Mouse (Mus musculus): ENCODE results near the gene Hist1h2bp. TPM values are rescaled to one million over a fixed set of nuclear protein-coding genes. Genes with fewer than 3 reads are reported as not detected.

The Hist1h2bp gene
- total and polyA plus RNA-seq, 3 experiments = 0.60 to 510 (median 3.6) TPM

GRCm38 (mm10) chr13:21786189-21786898, 917 bp upstream of the Hist1h2bp start (continued):
- TF ChIP-seq SMC3 (IDR thresholded peaks at IDR 0.05; ENCODE audit: low read depth, low read length) (no peak), TCF12 (IDR thresholded peaks at IDR 0.05; ENCODE audit: low read depth, low read length) (no peak), ZKSCAN1 (IDR thresholded peaks at IDR 0.05; ENCODE audit: borderline replicate concordance, low read depth, low read length) (no peak), NELFE (IDR thresholded peaks at IDR 0.05; ENCODE audit: low read depth, low read length) (peak; percentile 79; the same call in 1 of the 2 replicates), MYC (IDR thresholded peaks at IDR 0.05; ENCODE audit: low read depth, low read length) (peak; percentile 59; the same call in 1 of the 2 replicates), ETS1 (conservative IDR thresholded peaks at IDR 0.05; ENCODE audit: low read depth, low read length) (no peak)

- peak overlapping the region; percentile 91 for H3K27ac ChIP-seq (ENCODE audit: insufficient read depth, low read depth)
- no peaks in the 10 kb centered on the region for H3K27me3 ChIP-seq (replicated peaks)
- dilution Hi-C loops (cut with MboI; ENCODE audit: extremely low pct_ligation_motif_present, extremely low pct_unique_long_range_greater_than_20kb, low sequenced_read_pairs) (no loop called here), in situ Hi-C loops (cut with MboI; ENCODE audit: low pct_ligation_motif_present, low pct_unique_long_range_greater_than_20kb, low sequenced_read_pairs) (no loop called here)
- DNase-seq (ENCODE audit: extremely low read depth) = peak; percentile 74
- H3K4me3 ChIP-seq (replicated peaks in 1 of 3; ENCODE audit: low read depth in 2 of 3, low read length in 2 of 3, poor library complexity in 1 of 3) = peak overlapping the region in 1 of 3 experiments; percentile 13
- no peaks in the 10 kb centered on the region for H3K79me2 ChIP-seq (replicated peaks; ENCODE audit: control insufficient read depth, extremely low read depth, insufficient read depth, poor library complexity, severe bottlenecking)
- no peaks in the 10 kb centered on the region for H3K9me3 ChIP-seq (replicated peaks; ENCODE audit: low read length)
- H3K4me2 ChIP-seq (ENCODE audit: insufficient read depth, low read depth, poor library complexity, severe bottlenecking) = peak overlapping the region; percentile 88
- peak; percentile 25; the same call in 1 of the 2 replicates for TF ChIP-seq MYC (IDR thresholded peaks at IDR 0.05; ENCODE audit: low read depth, low read length)
- peak; percentile 58; the same call in 1 of the 2 replicates for TF ChIP-seq NELFE (IDR thresholded peaks at IDR 0.05; ENCODE audit: low read depth, low read length)
- TF ChIP-seq MXI1 (IDR thresholded peaks at IDR 0.05; ENCODE audit: low read depth, low read length) = 0 out of 2 replicates have a peak, but pooled peaks have one; percentile 10
- TF ChIP-seq ZC3H11A (IDR thresholded peaks at IDR 0.05; ENCODE audit: low read depth, low read length) = no peak
- no peak for TF ChIP-seq PAX5 (IDR thresholded peaks at IDR 0.05; ENCODE audit: low read length)
- peak; percentile 79; the same call in 1 of the 2 replicates for TF ChIP-seq UBTF (IDR thresholded peaks at IDR 0.05; ENCODE audit: low read depth, low read length)
- TF ChIP-seq POLR2A (IDR thresholded peaks at IDR 0.05; ENCODE audit: low read depth, low read length) = peak; percentile 65
- TF ChIP-seq CHD1 (IDR thresholded peaks at IDR 0.05; ENCODE audit: low read depth, low read length) = peak; percentile 93
- no peak for TF ChIP-seq ELF1 (IDR thresholded peaks at IDR 0.05; ENCODE audit: low read depth, low read length)
- TF ChIP-seq MAZ (IDR thresholded peaks at IDR 0.05; ENCODE audit: low read depth, low read length) = no peak
- no peak for TF ChIP-seq CTCF (conservative IDR thresholded peaks at IDR 0.05 in 1 of 2, IDR thresholded peaks at IDR 0.05 in 1 of 2; ENCODE audit: low read depth in 2 of 2, low read length in 2 of 2)
- TF ChIP-seq MAX (IDR thresholded peaks at IDR 0.05; ENCODE audit: low read length) = peak; percentile 7; the same call in 1 of the 2 replicates
- no peak for TF ChIP-seq HCFC1 (IDR thresholded peaks at IDR 0.05; ENCODE audit: low read depth, low read length)
- no peak for TF ChIP-seq IRF4 (IDR thresholded peaks at IDR 0.05; ENCODE audit: low read depth, low read length)
- TF ChIP-seq NRF1 (IDR thresholded peaks at IDR 0.05; ENCODE audit: low read depth, low read length) = peak; percentile 7; the same call in 1 of the 2 replicates
- peak; percentile 42; the same call in 1 of the 2 replicates for TF ChIP-seq ZMIZ1 (IDR thresholded peaks at IDR 0.05; ENCODE audit: low read depth, low read length)
- peak overlapping the region; percentile 69 for H3K9ac ChIP-seq (ENCODE audit: insufficient read depth, low read depth)
- no peaks in the 10 kb centered on the region for H3K36me3 ChIP-seq (replicated peaks in 1 of 2; ENCODE audit: control insufficient read depth in 1 of 2, insufficient read depth in 1 of 2, low read length in 1 of 2)
- peaks cover 0 to 33% of the 10 kb centered on the region in 2 experiments; a peak in 3 of 4 replicates for H3K4me1 ChIP-seq (ENCODE audit: control insufficient read depth in 1 of 2, insufficient read depth in 2 of 2)
These were observed 716 bp downstream of the Hist1h2bp start for GRCm38 (mm10) chr13:21787760-21788593.

All from CH12.LX (cell line).